Mouse (Mus musculus): ENCODE results near the gene Uimc1. TPM values are rescaled to one million over a fixed set of nuclear protein-coding genes. Genes with fewer than 3 reads are reported as not detected.

Uimc1 gene
- polyA plus RNA-seq, 2 experiments: 27.1 to 28.5 TPM

GRCm38 (mm10) chr13:55075597-55075996 lies 24.5 kb downstream of the Uimc1 start:
- Histone ChIP-seq H3K4me2 (replicated peaks; ENCODE audit: low read depth, low read length, severe bottlenecking) (no peak overlapping the region), H3K36me3 (ENCODE audit: control insufficient read depth, insufficient read depth, low read length) (peaks cover 26% of the 10 kb centered on the region), H3K27me3 (ENCODE audit: control insufficient read depth, insufficient read depth, low read length) (no peaks in the 10 kb centered on the region), H3K27ac (replicated peaks; ENCODE audit: low read depth, low read length) (no peak overlapping the region), H3K4me1 (ENCODE audit: control insufficient read depth, insufficient read depth, low read length) (no peaks in the 10 kb centered on the region), H3K9ac (ENCODE audit: low read depth, low read length, severe bottlenecking) (no peak overlapping the region), H3K4me3 (replicated peaks; ENCODE audit: low read length) (no peak overlapping the region), H3K9me3 (ENCODE audit: control insufficient read depth, low read length) (no peaks in the 10 kb centered on the region)
- ATAC-seq (ENCODE audit: low FRiP score, low read depth): no peak
- 70% methylated on average over 5 of the region's 5 CpGs for WGBS
- no peak for TF ChIP-seq POLR2A (IDR thresholded peaks at IDR 0.05; ENCODE audit: borderline replicate concordance, extremely low read depth, insufficient read depth, insufficient read length)
- DNase-seq (ENCODE audit: low spot score): no peak

DNA sequence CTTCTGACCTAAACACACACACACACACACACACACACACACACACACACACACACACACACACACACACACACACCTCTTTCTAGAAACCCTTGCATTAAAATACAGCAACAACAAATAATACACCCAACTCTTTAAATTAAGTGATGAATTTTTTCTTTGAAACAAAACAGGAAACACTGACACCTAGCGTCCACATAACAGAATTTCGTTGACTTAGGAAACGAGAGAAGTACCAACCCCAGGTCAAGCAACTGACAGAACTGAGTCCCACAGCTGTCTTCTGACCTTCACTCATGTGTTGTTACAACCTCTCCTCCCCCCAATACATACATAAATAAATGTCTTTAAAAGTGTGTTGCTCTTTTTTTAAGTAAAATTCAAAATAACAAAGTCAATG lies 28.8 kb downstream of the Uimc1 start:
- DNase-seq (ENCODE audit: low spot score) (peak; percentile 70), ATAC-seq (ENCODE audit: low FRiP score, low read depth) (no peak)
- WGBS: 3% methylated on average over 3 of the region's 3 CpGs
- Histone ChIP-seq H3K9me3 (ENCODE audit: control insufficient read depth, low read length) (no peaks in the 10 kb centered on the region), H3K4me1 (ENCODE audit: control insufficient read depth, insufficient read depth, low read length) (no peaks in the 10 kb centered on the region), H3K36me3 (ENCODE audit: control insufficient read depth, insufficient read depth, low read length) (peaks cover 17% of the 10 kb centered on the region), H3K4me3 (replicated peaks; ENCODE audit: low read length) (no peak overlapping the region), H3K27ac (replicated peaks; ENCODE audit: low read depth, low read length) (no peak overlapping the region), H3K9ac (ENCODE audit: low read depth, low read length, severe bottlenecking) (no peak overlapping the region), H3K27me3 (ENCODE audit: control insufficient read depth, insufficient read depth, low read length) (no peaks in the 10 kb centered on the region), H3K4me2 (replicated peaks; ENCODE audit: low read depth, low read length, severe bottlenecking) (no peak overlapping the region)
- no peak for TF ChIP-seq POLR2A (IDR thresholded peaks at IDR 0.05; ENCODE audit: borderline replicate concordance, extremely low read depth, insufficient read depth, insufficient read length)

DNA sequence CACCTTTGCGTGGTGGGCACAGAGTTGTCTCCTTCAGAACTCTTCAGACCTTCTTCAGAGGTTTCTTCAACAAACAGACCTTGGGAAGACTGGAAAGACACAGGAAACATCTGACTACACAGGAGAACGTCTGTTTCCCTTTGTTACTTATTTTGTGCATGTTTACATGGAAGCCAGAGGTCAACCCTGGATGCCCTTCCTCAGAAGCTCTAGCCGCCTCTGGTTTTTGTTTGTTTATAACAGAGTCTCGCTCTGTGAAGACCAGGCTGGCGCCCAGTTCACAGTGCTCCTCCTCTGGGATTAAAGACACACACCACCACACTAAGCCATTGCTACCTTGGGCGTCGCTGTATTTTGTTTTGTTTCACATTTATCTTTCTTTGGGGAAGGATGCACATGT lies 30.4 kb downstream of the Uimc1 start:
- DNase-seq (ENCODE audit: low spot score) (no peak), ATAC-seq (ENCODE audit: low FRiP score, low read depth) (no peak)
- Histone ChIP-seq H3K4me1 (ENCODE audit: control insufficient read depth, insufficient read depth, low read length) (no peaks in the 10 kb centered on the region), H3K9ac (ENCODE audit: low read depth, low read length, severe bottlenecking) (no peak overlapping the region), H3K27ac (replicated peaks; ENCODE audit: low read depth, low read length) (no peak overlapping the region), H3K4me3 (replicated peaks; ENCODE audit: low read length) (no peak overlapping the region), H3K9me3 (ENCODE audit: control insufficient read depth, low read length) (no peaks in the 10 kb centered on the region), H3K36me3 (ENCODE audit: control insufficient read depth, insufficient read depth, low read length) (peaks cover 6% of the 10 kb centered on the region), H3K4me2 (replicated peaks; ENCODE audit: low read depth, low read length, severe bottlenecking) (no peak overlapping the region), H3K27me3 (ENCODE audit: control insufficient read depth, insufficient read depth, low read length) (no peaks in the 10 kb centered on the region)
- 64% methylated on average over 7 of the region's 7 CpGs for WGBS
- TF ChIP-seq POLR2A (IDR thresholded peaks at IDR 0.05; ENCODE audit: borderline replicate concordance, extremely low read depth, insufficient read depth, insufficient read length): no peak

- Histone ChIP-seq H3K9me3 (ENCODE audit: control insufficient read depth, low read length) (no peaks in the 10 kb centered on the region), H3K4me3 (replicated peaks; ENCODE audit: low read length) (no peak overlapping the region), H3K9ac (ENCODE audit: low read depth, low read length, severe bottlenecking) (no peak overlapping the region), H3K36me3 (ENCODE audit: control insufficient read depth, insufficient read depth, low read length) (peaks cover 3% of the 10 kb centered on the region; the same call in 1 of the 2 replicates), H3K27ac (replicated peaks; ENCODE audit: low read depth, low read length) (no peak overlapping the region), H3K27me3 (ENCODE audit: control insufficient read depth, insufficient read depth, low read length) (no peaks in the 10 kb centered on the region), H3K4me2 (replicated peaks; ENCODE audit: low read depth, low read length, severe bottlenecking) (no peak overlapping the region), H3K4me1 (ENCODE audit: control insufficient read depth, insufficient read depth, low read length) (no peaks in the 10 kb centered on the region)
- DNase-seq (ENCODE audit: low spot score) (no peak), ATAC-seq (ENCODE audit: low FRiP score, low read depth) (no peak)
- 84% methylated on average over 2 of the region's 2 CpGs for WGBS
- TF ChIP-seq POLR2A (IDR thresholded peaks at IDR 0.05; ENCODE audit: borderline replicate concordance, extremely low read depth, insufficient read depth, insufficient read length): no peak
Observed at GRCm38 (mm10) chr13:55063276-55063675, 36.8 kb downstream of the Uimc1 start.

DNA sequence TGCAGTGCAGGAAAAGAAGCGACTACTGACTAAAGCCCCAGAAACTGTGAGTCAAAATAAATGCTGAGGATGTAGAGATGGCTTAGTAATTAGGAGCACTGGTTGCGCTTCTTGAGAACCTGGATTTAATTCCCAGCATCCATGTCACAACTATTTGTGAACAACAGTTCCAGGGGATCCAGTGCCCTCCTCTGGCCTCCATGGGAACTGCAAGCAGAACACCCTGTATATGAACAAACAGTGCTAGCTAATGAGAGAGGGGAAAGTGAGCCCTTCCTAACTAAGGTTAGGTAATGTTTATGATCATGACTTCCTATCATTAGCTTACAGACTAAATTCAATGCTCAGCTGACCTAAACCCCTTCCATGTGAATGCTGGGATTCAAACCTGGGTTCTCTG lies 42.1 kb downstream of the Uimc1 start:
- DNase-seq (ENCODE audit: low spot score) (no peak), ATAC-seq (ENCODE audit: low FRiP score, low read depth) (no peak)
- no peak for TF ChIP-seq POLR2A (IDR thresholded peaks at IDR 0.05; ENCODE audit: borderline replicate concordance, extremely low read depth, insufficient read depth, insufficient read length)
- WGBS: 92% methylated on average over 2 of the region's 2 CpGs
- H3K27me3 ChIP-seq (ENCODE audit: control insufficient read depth, insufficient read depth, low read length): no peaks in the 10 kb centered on the region
- H3K4me1 ChIP-seq (ENCODE audit: control insufficient read depth, insufficient read depth, low read length): no peaks in the 10 kb centered on the region
- no peak overlapping the region for H3K27ac ChIP-seq (replicated peaks; ENCODE audit: low read depth, low read length)
- H3K9ac ChIP-seq (ENCODE audit: low read depth, low read length, severe bottlenecking): no peak overlapping the region
- H3K4me3 ChIP-seq (replicated peaks; ENCODE audit: low read length): no peak overlapping the region
- H3K36me3 ChIP-seq (ENCODE audit: control insufficient read depth, insufficient read depth, low read length): peaks cover 18% of the 10 kb centered on the region; the same call in 1 of the 2 replicates
- no peak overlapping the region for H3K4me2 ChIP-seq (replicated peaks; ENCODE audit: low read depth, low read length, severe bottlenecking)
- H3K9me3 ChIP-seq (ENCODE audit: control insufficient read depth, low read length): no peaks in the 10 kb centered on the region

GRCm38 (mm10) chr13:55047706-55048105 lies 52.4 kb downstream of the Uimc1 start:
- Histone ChIP-seq H3K27me3 (ENCODE audit: control insufficient read depth, insufficient read depth, low read length) (no peaks in the 10 kb centered on the region), H3K4me2 (replicated peaks; ENCODE audit: low read depth, low read length, severe bottlenecking) (no peak overlapping the region), H3K27ac (replicated peaks; ENCODE audit: low read depth, low read length) (no peak overlapping the region), H3K4me1 (ENCODE audit: control insufficient read depth, insufficient read depth, low read length) (no peaks in the 10 kb centered on the region), H3K36me3 (ENCODE audit: control insufficient read depth, insufficient read depth, low read length) (peaks cover 11% of the 10 kb centered on the region; the same call in 1 of the 2 replicates), H3K9ac (ENCODE audit: low read depth, low read length, severe bottlenecking) (no peak overlapping the region), H3K9me3 (ENCODE audit: control insufficient read depth, low read length) (no peaks in the 10 kb centered on the region), H3K4me3 (replicated peaks; ENCODE audit: low read length) (no peak overlapping the region)
- 74% methylated on average over 3 of the region's 3 CpGs for WGBS
- ATAC-seq (ENCODE audit: low FRiP score, low read depth): no peak
- TF ChIP-seq POLR2A (IDR thresholded peaks at IDR 0.05; ENCODE audit: borderline replicate concordance, extremely low read depth, insufficient read depth, insufficient read length): no peak
- no peak for DNase-seq (ENCODE audit: low spot score)
